Mouse (Mus musculus) liver, embryonic 13.5 days (tissue): ENCODE results near the gene Zbtb20. TPM values are rescaled to one million over a fixed set of nuclear protein-coding genes. Genes with fewer than 3 reads are reported as not detected.
"Not testable (repeated sequence)": the region's sequence is repeated elsewhere in the genome, so short reads cannot be mapped to it uniquely, and the experiment has no call there.

ENCODE experiments used
- ATAC-seq: fragments of 200-750 bp; cut with Nextera tagmentation; 2 replicates; pipeline ENCODE4 v1.8.0; 2017; ENCODE audit warnings: low read depth, mild to moderate bottlenecking, moderate number of reproducible peaks, moderate library complexity
- DNase-seq: peaks from one replicate; pipeline ENCODE4 v3.0.0; 2022
- H3K27ac ChIP-seq: fragments of 300-500 bp; sonication (generic); 2 replicates; pipeline ENCODE4 v1.5.1; 2015; ENCODE audit warnings: moderate library complexity, mild to moderate bottlenecking, inconsistent platforms
- H3K27me3 ChIP-seq: fragments of 300-500 bp; sonication (generic); 2 replicates; pipeline ENCODE4 v1.6.1; 2015; ENCODE audit warnings: mild to moderate bottlenecking, inconsistent platforms
- H3K36me3 ChIP-seq: fragments of 300-500 bp; sonication (generic); 2 replicates; pipeline ENCODE4 v1.6.1; 2015; ENCODE audit warnings: mild to moderate bottlenecking, inconsistent platforms
- H3K4me1 ChIP-seq: fragments of 300-500 bp; sonication (generic); replicated peaks from 2 replicates; pipeline ENCODE4 v1.6.1; 2015; ENCODE audit warnings: inconsistent platforms
- H3K4me2 ChIP-seq: fragments of 300-500 bp; sonication (generic); 2 replicates; pipeline ENCODE4 v1.6.1; 2015; ENCODE audit warnings: inconsistent platforms, mild to moderate bottlenecking, moderate library complexity
- H3K4me3 ChIP-seq: fragments of 300-500 bp; sonication (generic); replicated peaks from 2 replicates; pipeline ENCODE4 v1.5.1; 2015; ENCODE audit warnings: mild to moderate bottlenecking, inconsistent platforms
- H3K9ac ChIP-seq: fragments of 300-500 bp; sonication (generic); 2 replicates; pipeline ENCODE4 v1.6.1; 2015; ENCODE audit warnings: mild to moderate bottlenecking, inconsistent platforms
- H3K9me3 ChIP-seq: fragments of 300-500 bp; sonication (generic); replicated peaks from 2 replicates; pipeline ENCODE4 v1.6.1; 2016; ENCODE audit warnings: inconsistent platforms
- WGBS: fragments of 180-500 bp; shearing (Covaris S2); methylation state at CpG from one replicate; pipeline ENCODE4 v1.1.7; 2015; ENCODE audit not compliant: insufficient replicate concordance; 5-methylcytosine and 5-hydroxymethylcytosine counted together
- polyA plus RNA-seq: library from polyadenylated mRNA; unstranded; fragments of >200 nt; fragmentation: Nextera tagmentation; extraction: Ambion mirVana; gene quantifications from 2 replicates; pipeline ENCODE4 v1.2.1, GENCODE M21; 2015

Gene Zbtb20
- polyA plus RNA-seq, 1 experiment from 2014 or later: 2.5 TPM

DNA sequence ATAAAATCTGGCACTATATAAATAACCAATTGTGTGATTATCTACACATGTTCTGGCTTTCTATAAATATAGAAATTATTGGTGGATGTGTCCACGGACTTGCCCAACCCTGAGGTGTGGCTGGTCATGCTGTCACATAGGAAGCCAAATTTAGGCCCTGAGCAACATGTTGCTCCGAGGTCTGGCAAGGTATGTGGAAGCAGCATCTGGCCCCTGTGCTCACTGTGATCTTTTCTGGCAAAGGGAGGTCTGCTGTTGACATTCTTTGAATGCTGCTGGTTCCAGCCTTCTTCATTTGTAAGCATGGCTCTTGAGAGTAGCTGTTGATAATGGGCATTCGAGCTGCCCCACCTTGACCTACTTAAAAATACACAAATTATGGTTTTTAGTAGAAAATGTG, 35.0 kb downstream of the Zbtb20 start:
- WGBS: 49% methylated on average over 3 of the region's 3 CpGs
- H3K4me1 ChIP-seq: no peaks in the 10 kb centered on the region
- H3K36me3 ChIP-seq: no peaks in the 10 kb centered on the region
- DNase-seq (no peak), ATAC-seq (no peak)
- no peak overlapping the region for H3K4me2 ChIP-seq
- H3K27ac ChIP-seq: no peak overlapping the region
- no peak overlapping the region for H3K9ac ChIP-seq
- no peaks in the 10 kb centered on the region for H3K27me3 ChIP-seq
- H3K4me3 ChIP-seq: no peak overlapping the region
- no peaks in the 10 kb centered on the region for H3K9me3 ChIP-seq

DNA sequence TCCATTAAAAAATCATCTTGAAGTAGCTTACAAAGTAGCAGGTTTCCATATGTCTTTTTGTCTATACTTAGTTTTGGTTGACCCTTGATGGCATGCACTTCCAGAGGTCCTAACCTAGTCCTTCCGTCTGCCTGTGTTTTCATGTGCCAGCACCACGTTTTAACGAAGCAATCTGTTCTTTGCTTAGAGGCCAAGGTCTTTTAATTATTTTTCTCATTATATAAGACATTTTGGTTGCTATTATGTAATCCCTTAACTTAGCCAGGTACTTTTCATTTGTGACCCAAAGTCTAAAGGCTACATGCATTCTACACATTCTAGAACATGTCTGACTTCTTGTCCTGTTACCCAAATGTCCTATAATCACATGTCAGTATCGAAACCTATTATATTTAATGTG, 35.6 kb downstream of the Zbtb20 start:
- Histone ChIP-seq H3K4me2 (no peak overlapping the region), H3K4me1 (no peaks in the 10 kb centered on the region), H3K27me3 (no peaks in the 10 kb centered on the region), H3K9ac (no peak overlapping the region), H3K27ac (no peak overlapping the region), H3K36me3 (no peaks in the 10 kb centered on the region), H3K9me3 (no peaks in the 10 kb centered on the region), H3K4me3 (no peak overlapping the region)
- ATAC-seq (no peak), DNase-seq (no peak)
- 62% methylated on average over 4 of the region's 4 CpGs for WGBS

DNA sequence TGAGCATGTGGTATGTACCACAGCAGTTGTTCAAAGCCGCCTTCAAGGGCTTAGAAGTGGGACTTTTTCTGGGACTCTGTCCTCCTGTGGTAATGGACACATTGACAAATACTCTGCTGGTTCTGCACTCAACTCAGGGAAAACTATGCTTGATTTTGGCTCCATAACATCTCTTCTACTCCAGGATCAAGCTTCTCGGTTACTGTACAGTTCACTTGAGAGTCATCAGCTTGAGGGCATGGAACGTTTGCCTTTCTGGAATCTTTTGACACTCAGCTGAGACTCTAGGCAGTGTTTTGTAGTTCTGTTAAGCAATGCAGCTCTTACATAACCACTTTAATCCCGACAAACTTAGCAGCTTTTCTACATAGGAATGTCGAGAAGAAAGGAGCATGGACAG, 36.1 kb downstream of the Zbtb20 start:
- no peak for DNase-seq
- Histone ChIP-seq H3K4me3 (no peak overlapping the region), H3K4me2 (no peak overlapping the region), H3K4me1 (no peaks in the 10 kb centered on the region), H3K36me3 (no peaks in the 10 kb centered on the region), H3K9me3 (no peaks in the 10 kb centered on the region), H3K9ac (no peak overlapping the region), H3K27me3 (no peaks in the 10 kb centered on the region), H3K27ac (no peak overlapping the region)
- no peak for ATAC-seq
- 55% methylated on average over 5 of the region's 5 CpGs for WGBS

DNA sequence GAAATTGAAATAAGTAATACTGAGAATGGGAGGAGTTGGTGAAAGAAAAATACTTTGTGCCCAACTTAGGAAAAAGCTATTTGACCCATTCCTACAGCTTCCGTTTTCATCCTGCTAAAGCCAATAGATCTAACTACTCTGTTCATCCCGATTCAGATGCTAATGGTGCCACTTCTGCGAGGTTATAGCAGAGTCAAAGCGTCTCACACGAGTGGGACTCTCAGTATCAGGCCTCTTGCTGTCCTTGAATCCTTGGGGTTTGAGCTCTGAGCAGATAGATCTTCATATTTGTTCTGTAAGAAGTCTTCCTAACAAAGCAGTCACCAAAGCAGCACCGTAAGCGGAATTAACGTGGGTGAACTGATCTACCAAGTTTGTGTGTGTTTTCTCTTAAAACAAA, 37.6 kb downstream of the Zbtb20 start:
- no peak overlapping the region for H3K4me2 ChIP-seq
- H3K27me3 ChIP-seq: no peaks in the 10 kb centered on the region
- H3K27ac ChIP-seq: no peak overlapping the region
- no peak overlapping the region for H3K4me3 ChIP-seq
- ATAC-seq (no peak), DNase-seq (no peak)
- H3K4me1 ChIP-seq: no peaks in the 10 kb centered on the region
- no peaks in the 10 kb centered on the region for H3K9me3 ChIP-seq
- H3K36me3 ChIP-seq: no peaks in the 10 kb centered on the region
- H3K9ac ChIP-seq: no peak overlapping the region
- WGBS: 60% methylated on average over 8 of the region's 8 CpGs

DNA sequence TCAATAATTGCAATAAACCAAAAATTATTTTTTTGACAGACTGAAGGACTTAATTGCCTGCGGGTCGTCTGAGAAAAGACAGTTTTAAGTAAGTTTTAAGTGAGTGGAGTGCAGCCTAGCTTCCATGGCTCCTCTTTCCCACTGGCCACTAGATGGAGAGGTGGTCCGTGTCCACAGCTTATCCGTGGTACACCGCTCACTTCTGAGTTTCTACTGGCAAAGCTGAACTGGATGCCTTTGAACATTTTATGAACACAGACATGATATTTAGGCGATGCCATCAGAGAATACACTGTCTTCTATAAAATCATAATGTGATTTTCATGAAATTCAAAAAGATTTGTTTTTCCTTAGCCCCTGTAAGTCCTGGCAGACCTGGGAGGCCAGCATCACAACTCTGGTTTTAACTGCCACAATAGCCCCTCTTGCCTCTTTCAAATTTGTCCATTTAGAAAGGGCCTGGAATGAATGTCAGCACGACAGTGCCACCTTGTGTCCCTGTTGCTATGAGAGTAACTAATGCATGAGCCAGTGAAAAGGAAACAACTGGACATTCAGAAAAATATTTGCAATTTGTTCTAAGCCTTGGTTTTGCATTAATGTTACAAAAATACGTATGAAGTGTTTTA, 38.9 kb downstream of the Zbtb20 start:
- 45% methylated on average over 8 of the region's 8 CpGs for WGBS
- DNase-seq (no peak), ATAC-seq (no peak)
- H3K4me1 ChIP-seq: no peaks in the 10 kb centered on the region
- no peaks in the 10 kb centered on the region for H3K36me3 ChIP-seq
- no peak overlapping the region for H3K27ac ChIP-seq
- H3K9me3 ChIP-seq: no peaks in the 10 kb centered on the region
- no peak overlapping the region for H3K4me2 ChIP-seq
- no peak overlapping the region for H3K9ac ChIP-seq
- H3K4me3 ChIP-seq: no peak overlapping the region
- H3K27me3 ChIP-seq: no peaks in the 10 kb centered on the region

DNA sequence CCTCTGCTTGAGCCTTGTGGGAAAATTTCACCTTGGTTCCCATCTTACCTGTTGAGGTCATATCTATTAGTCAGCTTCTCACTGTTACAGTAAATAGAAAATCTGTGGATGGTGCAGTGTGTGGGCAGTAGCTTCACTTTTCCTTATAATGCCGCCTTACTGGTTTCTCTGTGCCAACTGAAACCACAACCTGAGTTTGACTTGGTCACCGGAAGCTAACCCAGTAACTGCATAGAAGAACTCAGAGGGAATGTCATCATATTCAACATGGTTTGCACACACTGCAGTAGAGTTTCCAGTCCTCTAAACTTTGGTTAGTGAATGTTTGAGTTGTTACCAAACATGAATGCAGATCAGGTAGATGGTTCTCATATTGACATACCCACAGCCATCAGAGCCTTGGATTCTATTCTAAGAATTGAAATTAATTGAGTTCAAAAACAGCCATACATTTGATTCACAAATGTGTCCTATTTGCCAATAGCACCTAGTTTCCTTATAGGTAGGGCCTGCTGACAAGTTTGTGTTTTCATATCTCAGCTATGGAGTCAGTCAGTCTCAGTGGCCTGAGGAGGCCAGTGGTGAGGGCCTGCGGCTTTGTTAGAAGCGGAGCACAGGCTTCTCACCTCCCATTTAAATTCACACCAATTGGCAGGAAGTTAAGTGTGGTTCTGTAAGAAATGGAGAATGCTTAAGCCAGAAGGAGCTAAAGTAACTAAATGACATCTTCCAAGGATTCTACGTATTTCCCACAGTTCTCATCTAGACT, 44.5 kb downstream of the Zbtb20 start:
- H3K36me3 ChIP-seq: no peaks in the 10 kb centered on the region
- H3K4me2 ChIP-seq: no peak overlapping the region
- DNase-seq: no peak
- no peaks in the 10 kb centered on the region for H3K9me3 ChIP-seq
- no peak for ATAC-seq
- WGBS: 67% methylated on average over 5 of the region's 5 CpGs
- no peak overlapping the region for H3K27ac ChIP-seq
- no peaks in the 10 kb centered on the region for H3K27me3 ChIP-seq
- H3K4me1 ChIP-seq: no peaks in the 10 kb centered on the region
- no peak overlapping the region for H3K4me3 ChIP-seq
- H3K9ac ChIP-seq: no peak overlapping the region

DNA sequence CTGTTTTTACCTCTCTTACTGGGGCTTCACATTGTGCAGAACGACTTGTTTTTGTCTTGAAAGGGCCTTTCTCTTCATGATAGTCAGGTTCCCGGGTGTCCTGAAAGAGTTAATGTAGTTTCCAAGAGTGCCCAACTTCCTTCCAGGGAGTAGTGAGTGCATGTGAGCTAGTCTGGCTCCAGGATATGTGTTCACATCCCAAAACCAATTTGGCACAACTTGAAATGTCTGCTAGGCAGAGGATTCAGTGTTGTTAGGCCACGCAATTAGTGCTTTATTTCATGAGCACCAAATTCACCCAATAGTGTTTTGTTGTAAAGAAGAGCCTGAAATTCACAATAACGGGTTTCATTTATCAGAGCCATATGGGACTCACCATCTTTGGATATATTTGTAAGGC, 45.8 kb downstream of the Zbtb20 start:
- no peaks in the 10 kb centered on the region for H3K36me3 ChIP-seq
- H3K4me2 ChIP-seq: no peak overlapping the region
- WGBS: 54% methylated on average over 4 of the region's 4 CpGs
- H3K27ac ChIP-seq: no peak overlapping the region
- no peaks in the 10 kb centered on the region for H3K4me1 ChIP-seq
- ATAC-seq: no peak
- no peak for DNase-seq
- no peaks in the 10 kb centered on the region for H3K9me3 ChIP-seq
- H3K4me3 ChIP-seq: no peak overlapping the region
- no peak overlapping the region for H3K9ac ChIP-seq
- H3K27me3 ChIP-seq: no peaks in the 10 kb centered on the region

DNA sequence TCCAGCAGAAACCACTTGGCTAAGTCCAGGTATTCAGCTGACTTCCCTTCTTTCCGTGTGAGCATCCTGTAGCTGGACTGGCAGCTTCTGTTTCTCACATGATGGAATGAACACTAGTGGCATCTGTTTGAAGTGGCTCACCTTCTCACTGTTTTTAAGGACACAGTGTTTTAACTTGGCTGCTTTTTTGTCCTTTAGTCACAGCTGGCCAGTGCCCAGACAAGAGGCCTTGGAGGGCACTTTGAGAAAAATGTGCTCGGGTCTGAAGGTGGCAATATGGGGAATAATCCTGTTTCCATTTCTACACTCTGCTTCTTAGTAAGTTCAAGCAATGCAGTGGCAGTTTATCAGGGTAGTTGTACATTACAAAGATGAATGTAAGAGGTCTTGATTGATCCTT, 62.5 kb downstream of the Zbtb20 start:
- no peak for DNase-seq

DNA sequence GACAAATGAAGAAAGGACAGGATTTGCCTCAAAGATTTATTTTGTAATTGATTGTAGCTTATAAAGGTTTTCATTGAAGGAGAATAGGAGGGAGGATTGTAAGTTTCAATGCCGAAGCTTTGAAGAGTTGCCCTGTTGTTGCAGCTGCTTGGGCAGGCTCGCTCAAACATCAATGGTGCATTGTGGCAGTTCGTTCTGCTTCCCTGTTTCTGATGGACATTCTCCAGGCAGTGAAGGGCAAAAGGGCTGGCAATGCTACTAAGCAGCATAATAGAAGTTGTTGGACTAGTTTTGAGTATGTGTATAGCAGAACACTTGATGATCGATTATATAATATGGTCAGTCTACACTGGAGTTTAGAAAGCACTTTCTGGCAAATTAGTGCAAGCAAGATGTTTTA, 71.3 kb downstream of the Zbtb20 start:
- Histone ChIP-seq H3K9ac (no peak overlapping the region), H3K27me3 (no peaks in the 10 kb centered on the region), H3K4me3 (no peak overlapping the region), H3K4me1 (no peaks in the 10 kb centered on the region), H3K9me3 (no peaks in the 10 kb centered on the region), H3K36me3 (no peaks in the 10 kb centered on the region), H3K4me2 (no peak overlapping the region), H3K27ac (no peak overlapping the region)
- ATAC-seq: no peak
- no peak for DNase-seq
- 71% methylated on average over 4 of the region's 4 CpGs for WGBS

More for the DNA sequence above, 62.5 kb downstream of the Zbtb20 start:
- ATAC-seq: no peak
- Histone ChIP-seq H3K4me3 (no peak overlapping the region), H3K9me3 (no peaks in the 10 kb centered on the region), H3K27me3 (no peaks in the 10 kb centered on the region), H3K27ac (no peak overlapping the region), H3K4me2 (no peak overlapping the region), H3K9ac (no peak overlapping the region), H3K4me1 (no peaks in the 10 kb centered on the region), H3K36me3 (no peaks in the 10 kb centered on the region)
- 51% methylated on average over 2 of the region's 2 CpGs for WGBS

DNA sequence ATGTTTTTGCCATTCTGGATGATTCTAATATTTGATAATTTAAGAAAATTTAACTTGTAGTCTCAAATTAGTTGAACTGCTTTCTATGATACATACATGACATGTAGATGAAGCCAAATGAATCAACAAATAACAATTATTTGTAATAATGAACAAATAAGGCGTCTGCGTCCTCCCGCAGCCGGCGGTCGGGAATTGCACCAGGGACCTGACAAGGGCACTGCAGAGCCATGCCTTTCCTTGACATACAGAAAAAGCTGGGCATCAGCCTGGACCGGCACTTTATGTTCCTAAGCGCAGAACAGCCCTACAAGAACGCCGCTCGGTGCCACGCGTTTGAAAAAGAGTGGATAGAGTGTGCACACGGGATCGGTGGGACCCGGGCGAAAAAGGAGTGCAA, 79.7 kb downstream of the Zbtb20 start:
- H3K9ac ChIP-seq: not testable (repeated sequence)

DNA sequence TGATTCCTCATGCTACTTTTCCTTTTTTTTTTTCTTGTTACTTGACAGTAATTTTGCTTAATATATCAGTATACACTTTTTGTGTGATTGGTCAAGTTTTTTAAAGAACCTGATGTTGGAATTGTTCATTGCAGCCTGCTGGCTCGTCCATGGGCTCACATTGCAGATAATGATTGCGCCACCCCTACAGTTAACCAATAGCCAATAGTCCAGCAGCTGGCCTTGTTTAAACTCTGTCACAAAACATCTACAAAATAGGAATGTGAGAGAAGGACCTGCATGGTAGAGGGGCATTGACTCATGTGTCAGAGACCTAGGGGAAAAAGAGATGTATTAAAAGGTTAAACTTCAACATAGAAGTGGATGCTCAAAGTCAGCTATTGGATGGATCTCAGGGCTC, 97.2 kb downstream of the Zbtb20 start:
- no peaks in the 10 kb centered on the region for H3K27me3 ChIP-seq
- DNase-seq (no peak), ATAC-seq (no peak)
- 67% methylated on average over 2 of the region's 2 CpGs for WGBS
- H3K4me2 ChIP-seq: no peak overlapping the region
- no peak overlapping the region for H3K9ac ChIP-seq
- H3K4me1 ChIP-seq: no peaks in the 10 kb centered on the region
- no peak overlapping the region for H3K4me3 ChIP-seq
- H3K27ac ChIP-seq: no peak overlapping the region
- H3K9me3 ChIP-seq: no peaks in the 10 kb centered on the region
- H3K36me3 ChIP-seq: no peaks in the 10 kb centered on the region

More for the DNA sequence above, 79.7 kb downstream of the Zbtb20 start:
- not testable (repeated sequence) for H3K4me3 ChIP-seq, H3K27me3 ChIP-seq, ATAC-seq, H3K4me2 ChIP-seq, H3K27ac ChIP-seq, H3K36me3 ChIP-seq, DNase-seq, H3K4me1 ChIP-seq, H3K9me3 ChIP-seq
- WGBS: 88% methylated on average over 17 of the region's 17 CpGs

DNA sequence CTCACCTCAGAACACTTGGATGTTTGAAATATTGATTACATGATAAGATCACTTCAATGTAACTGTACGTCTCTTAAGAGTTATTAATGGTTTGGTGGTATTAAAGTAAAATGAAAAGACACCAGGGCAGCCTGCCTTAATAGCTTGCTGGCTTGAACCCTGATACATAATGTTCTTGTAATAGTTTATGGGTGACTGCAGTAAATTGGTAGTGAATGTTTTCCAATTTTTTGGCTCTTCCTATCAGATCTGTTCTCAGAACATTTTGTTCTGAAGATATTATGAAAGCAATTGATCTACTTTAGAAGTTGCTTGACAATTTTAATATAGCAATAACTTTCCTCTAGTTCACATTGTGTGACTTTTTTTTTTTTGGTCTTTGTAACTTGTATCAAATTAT, 123.2 kb downstream of the Zbtb20 start:
- 55% methylated on average over 1 of the region's 1 CpGs for WGBS
- Histone ChIP-seq H3K36me3 (no peaks in the 10 kb centered on the region), H3K9me3 (no peaks in the 10 kb centered on the region), H3K4me2 (no peak overlapping the region), H3K4me1 (no peaks in the 10 kb centered on the region), H3K9ac (no peak overlapping the region), H3K27me3 (no peaks in the 10 kb centered on the region), H3K27ac (no peak overlapping the region), H3K4me3 (no peak overlapping the region)
- no peak for DNase-seq
- no peak for ATAC-seq
